Mouse (Mus musculus) erythroblast, embryonic 14.5 days (primary cell): ENCODE measurements around the gene Gng7.

Experiments used
- GATA1 ChIP-seq: IDR thresholded peaks from 2 replicates; pipeline ENCODE4 v1.6.1; 2012; ENCODE audit warnings: low read length, inconsistent platforms, mixed read lengths
- TAL1 ChIP-seq: IDR thresholded peaks from 3 replicates; pipeline ENCODE4 v1.6.1; 2012; ENCODE audit warnings: low read length, inconsistent platforms, mixed read lengths

DNA sequence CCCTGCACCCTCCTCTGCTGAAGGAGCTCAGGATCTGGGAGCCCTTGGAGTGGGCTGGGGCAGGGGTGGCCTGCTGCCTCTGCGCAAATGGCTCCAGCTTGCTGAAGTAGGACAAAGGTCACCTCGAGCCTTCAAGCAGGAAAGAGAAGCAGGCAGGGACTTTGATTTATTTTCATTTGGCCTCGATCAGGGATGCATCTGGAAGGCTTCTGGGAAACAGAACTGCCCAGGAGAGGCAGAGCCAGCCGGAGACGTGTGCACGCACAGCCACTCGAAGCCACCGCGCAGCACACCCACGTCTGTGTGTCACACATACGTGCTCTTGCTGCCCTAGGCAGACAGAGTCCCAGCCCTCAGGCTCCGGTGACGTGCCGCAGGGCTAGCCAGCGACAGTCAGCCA lies 43.2 kb downstream of the Gng7 start:
- TF ChIP-seq GATA1 (no peak), TAL1 (no peak)
